Comparison of ENCODE assay signal across 19 mouse cellular contexts in genomic region chr3:80795284-80795683, GRCm38 (mm10). TPM values are rescaled to one million over a fixed set of nuclear protein-coding genes. Genes with fewer than 3 reads are reported as not detected.
"Had no signal": no experiment of that assay in that cellular context is flagged by ENCODE, and none has a peak within 500 bp of the region (broad histone marks: within the 10 kb centered on the region; RNA-seq: fewer than 3 reads in every experiment).

No protein-coding gene starts in this region.

- H3K9me3 ChIP-seq: lung, embryonic 15.5 days; megakaryocyte, embryonic 14.5 days; midbrain, embryonic 13.5 days; midbrain, embryonic 15.5 days; neural tube, embryonic 12.5 days; stomach, embryonic 15.5 days had no signal

- H3K9ac ChIP-seq: lung, embryonic 15.5 days; midbrain, embryonic 13.5 days; midbrain, embryonic 15.5 days; neural tube, embryonic 12.5 days; stomach, embryonic 15.5 days had no signal

- H3K27me3 ChIP-seq: midbrain, embryonic 13.5 days; midbrain, embryonic 15.5 days; neural tube, embryonic 12.5 days had no signal

- ATAC-seq: lung, postnatal 0 days; midbrain, embryonic 13.5 days; midbrain, embryonic 15.5 days had no signal

- H3K4me1 ChIP-seq: lung, embryonic 15.5 days; neural tube, embryonic 12.5 days had no signal

- H3K4me3 ChIP-seq: lung, embryonic 15.5 days; megakaryocyte, embryonic 14.5 days; midbrain, embryonic 13.5 days; midbrain, embryonic 15.5 days; neural tube, embryonic 12.5 days; stomach, embryonic 15.5 days had no signal

- H3K4me2 ChIP-seq: lung, embryonic 15.5 days; midbrain, embryonic 11.5 days; midbrain, embryonic 13.5 days; midbrain, embryonic 15.5 days; neural tube, embryonic 12.5 days; stomach, embryonic 15.5 days had no signal

- H3K36me3 ChIP-seq: lung, embryonic 15.5 days; midbrain, embryonic 13.5 days; midbrain, embryonic 15.5 days; neural tube, embryonic 12.5 days; stomach, embryonic 15.5 days had no signal

- H3K27ac ChIP-seq: lung, embryonic 15.5 days; macrophage; midbrain, embryonic 13.5 days; midbrain, embryonic 15.5 days; neural tube, embryonic 12.5 days; stomach, embryonic 15.5 days; stomach, postnatal 0 days had no signal

- DNase-seq: lung, adult 2 months; lung, postnatal 14 days; lung, postnatal 36 days; right cerebral cortex, postnatal 14 days; thymus, adult 2 months; thymus, postnatal 25 days; thymus, postnatal 4 days had no signal

RNA-seq across cellular contexts. Expression of gene Gria2, which starts 7.4 kb away (rescaled TPM):
- total RNA-seq: monocyte, adult 5-6 weeks; neutrophil, adult 5-6 weeks had no signal
- polyA plus RNA-seq: macrophage had no signal
